Mouse (Mus musculus): ENCODE measurements around the gene 1700067K01Rik.

DNA sequence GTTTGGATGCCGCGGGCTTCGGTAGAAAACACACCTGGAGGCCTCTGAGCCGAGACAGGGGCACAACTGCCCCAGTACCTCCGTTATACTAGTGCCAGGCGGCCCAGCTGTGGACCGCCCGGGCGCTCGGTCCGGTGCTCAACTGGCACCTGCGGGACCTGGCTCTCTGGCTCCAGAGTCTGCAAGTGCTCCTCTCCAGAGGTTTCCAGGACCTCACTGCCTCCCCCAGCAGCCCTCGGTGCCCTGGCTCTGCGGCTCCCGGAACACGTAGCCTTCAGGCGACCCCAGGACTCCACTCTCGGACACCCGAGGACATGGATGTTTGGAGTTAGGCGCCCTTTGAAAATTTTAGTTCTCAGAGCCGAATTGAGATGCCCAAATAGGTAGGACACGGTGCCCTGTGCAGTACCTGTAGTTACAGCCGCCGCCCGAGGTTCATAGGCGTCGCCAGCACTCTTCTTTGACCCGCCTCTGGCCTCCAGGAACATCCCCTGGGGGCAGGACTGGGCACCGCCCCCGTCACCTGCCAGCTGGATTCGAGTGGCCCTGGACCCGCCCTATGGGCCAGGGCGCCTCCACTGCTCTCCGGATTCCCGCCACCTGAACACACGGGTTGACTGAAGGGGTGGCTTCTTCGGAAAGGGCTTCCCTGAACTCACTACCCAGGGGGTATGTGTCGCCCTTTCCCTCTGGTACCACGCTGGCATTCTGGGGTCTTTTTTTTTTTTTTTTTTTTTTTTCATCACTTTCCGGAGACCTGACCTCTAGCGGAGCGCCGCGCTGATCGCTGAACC lies 10.6 kb downstream of the 1700067K01Rik start, which contains the start of gene 2210011C24Rik:
- TF ChIP-seq POLR2A (IDR thresholded peaks at IDR 0.05; ENCODE audit: borderline replicate concordance, control insufficient read depth, low read depth, low read length) = no peak
- TF ChIP-seq CTCF (IDR thresholded peaks at IDR 0.05; ENCODE audit: control insufficient read depth, insufficient read depth, low read length) = no peak
